Mouse (Mus musculus) forebrain, embryonic 11.5 days (tissue): ENCODE measurements around the gene Cacnb4. TPM values are rescaled to one million over a fixed set of nuclear protein-coding genes. Genes with fewer than 3 reads are reported as not detected.

ENCODE experiments used
- ATAC-seq: fragments of 200-750 bp; cut with Nextera tagmentation; replicated peaks from 2 replicates; pipeline ENCODE4 v1.8.0; 2017; ENCODE audit warnings: moderate TSS enrichment; ENCODE audit not compliant: low FRiP score
- DNase-seq: peaks from one replicate; pipeline ENCODE4 v3.0.0-alpha.2; 2017; ENCODE audit warnings: low spot score
- H3K27ac ChIP-seq: fragments of 300-500 bp; sonication (generic); 2 replicates; pipeline ENCODE4 v1.5.1; 2014; ENCODE audit warnings: low read depth, low read length
- H3K27me3 ChIP-seq: fragments of 300-500 bp; sonication (generic); 2 replicates; pipeline ENCODE4 v1.6.1; 2014; ENCODE audit warnings: mild to moderate bottlenecking, low read length, mixed read lengths; ENCODE audit not compliant: control insufficient read depth, insufficient read depth
- H3K36me3 ChIP-seq: fragments of 300-500 bp; sonication (generic); 2 replicates; pipeline ENCODE4 v1.6.1; 2014; ENCODE audit warnings: mild to moderate bottlenecking, low read length, moderate library complexity, mixed read lengths; ENCODE audit not compliant: control insufficient read depth, insufficient read depth
- H3K4me1 ChIP-seq: fragments of 300-500 bp; sonication (generic); replicated peaks from 2 replicates; pipeline ENCODE4 v1.6.1; 2014; ENCODE audit warnings: low read length, mixed read lengths; ENCODE audit not compliant: control insufficient read depth, insufficient read depth
- H3K4me2 ChIP-seq: fragments of 300-500 bp; sonication (generic); 2 replicates; pipeline ENCODE4 v1.6.1; 2014; ENCODE audit warnings: low read depth, mild to moderate bottlenecking, low read length, moderate library complexity, mixed read lengths; ENCODE audit not compliant: severe bottlenecking
- H3K4me3 ChIP-seq: fragments of 300-500 bp; sonication (generic); 2 replicates; pipeline ENCODE4 v1.5.1; 2014; ENCODE audit warnings: low read depth, low read length
- H3K9ac ChIP-seq: fragments of 300-500 bp; sonication (generic); 2 replicates; pipeline ENCODE4 v1.6.1; 2014; ENCODE audit warnings: low read length
- H3K9me3 ChIP-seq: fragments of 300-500 bp; sonication (generic); 2 replicates; pipeline ENCODE4 v1.6.1; 2016; ENCODE audit warnings: low read length, mixed read lengths; ENCODE audit not compliant: control insufficient read depth
- WGBS: fragments of 180-500 bp; shearing (Covaris S2); extraction: QIAGEN DNeasy Blood & Tissue Kit; methylation state at CpG from one replicate; pipeline ENCODE4 v1.1.7; 2014; 5-methylcytosine and 5-hydroxymethylcytosine counted together
- polyA plus RNA-seq: library from polyadenylated mRNA; unstranded; fragments of >200 nt; fragmentation: Nextera tagmentation; extraction: Ambion mirVana; gene quantifications from 2 replicates; pipeline ENCODE4 v1.2.1, GENCODE M21; 2014

The Cacnb4 gene
- polyA plus RNA-seq, 1 experiment from 2014 or later = 2.6 TPM

DNA sequence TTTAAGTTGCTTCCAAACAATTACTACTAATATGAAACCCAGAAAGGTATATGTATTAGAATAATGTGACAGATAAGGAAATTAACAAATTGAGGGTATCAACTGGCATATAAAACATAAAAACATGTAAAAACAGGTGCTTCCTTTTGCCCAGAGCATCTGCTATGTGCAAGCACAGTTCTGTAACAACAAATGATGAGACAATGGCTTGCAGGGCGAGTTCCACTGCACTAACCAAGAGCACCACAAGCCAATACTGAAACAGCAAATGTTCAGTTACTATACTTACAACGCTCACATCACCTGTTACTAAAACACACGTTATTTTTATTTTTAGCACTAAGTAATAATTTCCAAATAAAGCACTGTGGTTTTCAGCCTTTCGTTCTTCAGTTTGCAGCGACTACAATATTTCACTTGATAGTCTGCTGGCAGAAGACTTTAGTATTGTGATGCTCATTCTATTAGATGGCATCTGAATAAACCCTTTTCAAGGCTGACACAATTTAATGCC, 264.1 kb downstream of the Cacnb4 start:
- WGBS = 97% methylated on average over 5 of the region's 5 CpGs
- Histone ChIP-seq H3K27ac (no peak overlapping the region), H3K27me3 (no peaks in the 10 kb centered on the region), H3K36me3 (peaks cover 47% of the 10 kb centered on the region), H3K4me1 (no peaks in the 10 kb centered on the region), H3K4me3 (no peak overlapping the region), H3K4me2 (no peak overlapping the region), H3K9ac (no peak overlapping the region), H3K9me3 (peaks cover 27% of the 10 kb centered on the region)
- ATAC-seq (no peak), DNase-seq (no peak)

DNA sequence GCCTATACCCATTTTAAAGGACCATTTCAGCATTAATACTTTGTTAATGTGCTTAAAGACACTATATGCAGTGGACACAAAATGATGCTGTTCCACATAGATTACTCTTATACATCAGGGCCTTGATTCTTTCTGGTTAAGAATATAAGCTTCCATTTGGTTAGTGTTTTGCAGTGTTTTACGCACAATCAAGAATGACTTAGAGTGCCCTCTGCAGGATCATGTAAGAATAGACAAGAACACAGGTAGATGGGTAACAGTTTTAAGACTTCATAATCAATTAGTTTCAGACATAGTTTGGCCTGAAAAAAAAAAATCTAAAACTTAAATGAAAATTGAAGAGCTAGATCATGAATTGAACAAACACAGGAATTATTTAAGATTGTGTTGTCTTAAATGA, 270.2 kb downstream of the Cacnb4 start:
- Histone ChIP-seq H3K4me1 (no peaks in the 10 kb centered on the region), H3K36me3 (peaks cover 34% of the 10 kb centered on the region), H3K27me3 (no peaks in the 10 kb centered on the region), H3K4me2 (no peak overlapping the region), H3K27ac (no peak overlapping the region), H3K4me3 (no peak overlapping the region), H3K9ac (no peak overlapping the region), H3K9me3 (peaks cover 21% of the 10 kb centered on the region)
- ATAC-seq = no peak
- no peak for DNase-seq
- WGBS = 95% methylated on average over 1 of the region's 1 CpGs

DNA sequence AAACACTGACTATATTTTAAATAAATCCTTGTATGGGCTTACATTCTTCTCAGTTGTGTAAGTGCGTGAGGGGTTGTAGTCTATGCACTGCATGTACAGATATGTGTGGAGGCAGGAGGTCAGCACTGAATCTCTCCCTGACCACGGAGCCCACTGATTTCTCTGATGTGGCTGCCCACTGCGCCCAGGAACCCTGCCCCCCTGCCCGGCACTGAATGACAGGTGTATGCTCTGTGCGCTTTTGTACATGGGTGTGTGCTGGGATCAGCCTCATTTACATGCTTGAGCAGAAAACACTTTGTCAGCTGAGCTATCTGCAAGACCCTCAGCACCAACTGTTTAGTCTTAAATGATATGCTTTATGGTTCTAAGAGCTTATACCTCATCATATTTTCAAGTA, 271.4 kb downstream of the Cacnb4 start:
- no peaks in the 10 kb centered on the region for H3K4me1 ChIP-seq
- H3K9ac ChIP-seq = no peak overlapping the region
- 94% methylated on average over 5 of the region's 5 CpGs for WGBS
- no peak overlapping the region for H3K4me2 ChIP-seq
- no peak overlapping the region for H3K4me3 ChIP-seq
- DNase-seq (no peak), ATAC-seq (no peak)
- peaks cover 23% of the 10 kb centered on the region for H3K36me3 ChIP-seq
- no peaks in the 10 kb centered on the region for H3K27me3 ChIP-seq
- peaks cover 10% of the 10 kb centered on the region for H3K9me3 ChIP-seq
- H3K27ac ChIP-seq = no peak overlapping the region

DNA sequence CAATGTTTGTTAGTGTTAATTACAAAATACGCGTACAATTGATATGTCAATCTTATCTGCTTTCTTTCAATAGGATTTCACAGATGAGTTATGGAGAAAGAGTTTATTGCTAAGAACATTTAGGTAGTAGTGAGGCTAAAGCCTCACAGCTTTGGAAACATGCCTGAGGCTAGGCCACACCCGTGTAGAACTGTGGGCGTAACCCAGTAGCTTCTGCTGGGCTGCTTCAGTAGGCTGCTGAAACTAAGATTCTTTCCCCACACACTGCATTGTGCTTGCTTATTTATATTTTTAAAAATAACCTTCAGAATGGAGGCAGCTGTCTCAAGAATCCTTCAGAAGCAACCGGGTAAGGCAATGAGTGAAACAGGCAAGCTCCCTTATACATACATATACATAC, 282.1 kb downstream of the Cacnb4 start:
- no peaks in the 10 kb centered on the region for H3K36me3 ChIP-seq
- H3K4me1 ChIP-seq = no peaks in the 10 kb centered on the region
- no peak overlapping the region for H3K9ac ChIP-seq
- H3K4me2 ChIP-seq = no peak overlapping the region
- no peak overlapping the region for H3K4me3 ChIP-seq
- H3K9me3 ChIP-seq = no peaks in the 10 kb centered on the region
- WGBS = 91% methylated on average over 5 of the region's 5 CpGs
- no peaks in the 10 kb centered on the region for H3K27me3 ChIP-seq
- H3K27ac ChIP-seq = no peak overlapping the region
- no peak for DNase-seq
- ATAC-seq = no peak

DNA sequence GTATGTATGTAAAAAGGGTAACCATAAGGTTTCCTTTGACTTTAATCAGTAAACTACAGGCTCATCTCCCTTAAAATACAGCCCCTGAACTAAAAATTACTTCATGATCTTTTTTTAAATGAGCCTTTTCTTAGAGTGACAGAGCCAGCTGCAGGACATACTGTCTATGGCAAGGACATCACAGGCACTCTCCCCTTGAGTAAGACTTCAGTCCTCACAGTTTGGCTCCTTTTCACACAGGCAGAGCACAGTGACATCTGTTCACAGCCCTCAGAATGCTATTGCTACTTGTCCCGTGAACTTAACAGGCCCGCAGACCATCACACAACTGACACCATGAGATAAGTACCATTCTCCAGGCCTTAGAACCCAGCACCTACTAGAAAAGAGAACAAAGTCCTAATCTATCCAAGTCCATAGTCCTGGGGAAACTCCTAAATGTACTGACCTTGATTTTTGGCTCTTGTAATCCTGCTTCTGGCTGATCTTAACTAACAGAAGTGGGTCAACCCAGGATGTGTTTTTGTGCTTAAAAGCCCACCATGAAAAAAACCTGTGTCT, 286.1 kb downstream of the Cacnb4 start:
- Histone ChIP-seq H3K4me3 (no peak overlapping the region), H3K9me3 (no peaks in the 10 kb centered on the region), H3K27ac (no peak overlapping the region), H3K9ac (no peak overlapping the region), H3K4me2 (no peak overlapping the region), H3K36me3 (no peaks in the 10 kb centered on the region), H3K4me1 (no peaks in the 10 kb centered on the region), H3K27me3 (no peaks in the 10 kb centered on the region)
- ATAC-seq (no peak), DNase-seq (no peak)
- 92% methylated on average over 2 of the region's 2 CpGs for WGBS

DNA sequence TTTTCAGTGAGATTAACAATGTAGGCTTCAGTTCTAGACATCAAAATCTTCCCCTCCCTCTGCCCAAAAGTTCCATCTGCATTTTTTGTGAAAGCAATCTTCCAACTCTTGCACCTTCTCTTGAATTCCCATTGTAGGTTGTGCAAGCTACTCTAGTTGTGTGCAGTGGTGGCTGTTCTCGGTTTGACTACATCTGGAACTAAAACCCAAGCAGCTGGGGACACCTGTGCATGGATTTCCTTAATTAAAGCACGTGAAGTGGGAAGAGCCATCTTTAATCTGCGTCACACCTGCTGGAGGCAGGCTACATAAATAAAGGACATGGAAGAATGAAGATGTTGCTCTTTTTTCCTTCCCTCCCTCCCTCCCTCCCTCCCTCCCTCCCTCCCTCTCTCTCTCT, 286.7 kb downstream of the Cacnb4 start:
- WGBS = 65% methylated on average over 3 of the region's 3 CpGs
- H3K9me3 ChIP-seq = no peaks in the 10 kb centered on the region
- H3K4me3 ChIP-seq = no peak overlapping the region
- H3K4me2 ChIP-seq = no peak overlapping the region
- H3K27ac ChIP-seq = no peak overlapping the region
- H3K27me3 ChIP-seq = no peaks in the 10 kb centered on the region
- ATAC-seq (no peak), DNase-seq (no peak)
- H3K9ac ChIP-seq = no peak overlapping the region
- H3K4me1 ChIP-seq = no peaks in the 10 kb centered on the region
- no peaks in the 10 kb centered on the region for H3K36me3 ChIP-seq

DNA sequence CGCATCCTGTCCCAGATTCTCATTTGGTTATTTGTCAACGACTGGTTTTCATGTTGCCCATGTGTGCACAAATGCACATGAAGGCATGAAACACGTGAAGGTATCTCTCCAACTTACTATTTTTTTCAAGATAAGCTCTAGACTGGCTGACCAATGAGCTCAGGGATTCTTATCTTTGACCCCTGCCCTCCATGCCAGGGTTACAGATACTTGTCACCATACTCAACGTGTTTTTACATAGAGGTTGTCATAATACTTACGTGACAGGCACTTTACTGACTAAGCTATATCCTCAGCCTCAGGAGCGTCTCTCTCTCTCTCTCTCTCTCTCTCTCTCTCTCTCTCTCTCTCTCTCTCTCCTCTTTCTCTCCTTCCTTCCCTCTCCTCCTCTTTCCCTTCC, 290.2 kb downstream of the Cacnb4 start:
- Histone ChIP-seq H3K36me3 (no peaks in the 10 kb centered on the region), H3K27ac (no peak overlapping the region), H3K4me2 (no peak overlapping the region), H3K9ac (no peak overlapping the region), H3K27me3 (no peaks in the 10 kb centered on the region), H3K4me1 (no peaks in the 10 kb centered on the region), H3K9me3 (no peaks in the 10 kb centered on the region), H3K4me3 (no peak overlapping the region)
- ATAC-seq (no peak), DNase-seq (no peak)
- WGBS = 89% methylated on average over 6 of the region's 6 CpGs

DNA sequence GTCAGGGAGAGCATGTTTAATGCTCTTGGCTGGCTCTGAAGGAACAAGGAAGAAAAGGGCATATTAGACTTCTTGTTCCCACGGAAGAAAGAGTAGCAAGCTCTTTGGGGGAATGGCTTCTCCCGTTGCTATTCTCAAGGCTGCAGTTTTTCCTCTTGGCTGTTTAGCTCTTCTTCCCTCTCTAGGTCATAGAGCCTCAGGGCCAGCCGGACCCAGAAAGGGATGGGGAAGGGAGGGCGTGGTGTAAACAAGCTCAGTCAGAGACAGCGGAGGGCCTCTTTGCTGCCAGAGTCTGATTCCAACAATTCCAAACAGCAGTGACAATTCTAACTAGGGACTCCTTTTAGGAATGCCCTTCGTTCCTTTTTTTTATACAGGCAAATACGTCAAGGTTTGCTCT, 290.6 kb downstream of the Cacnb4 start:
- no peaks in the 10 kb centered on the region for H3K9me3 ChIP-seq
- no peak overlapping the region for H3K4me2 ChIP-seq
- ATAC-seq = no peak
- no peak overlapping the region for H3K27ac ChIP-seq
- no peak overlapping the region for H3K9ac ChIP-seq
- no peaks in the 10 kb centered on the region for H3K36me3 ChIP-seq
- WGBS = 74% methylated on average over 7 of the region's 7 CpGs
- H3K4me3 ChIP-seq = no peak overlapping the region
- no peaks in the 10 kb centered on the region for H3K4me1 ChIP-seq
- no peak for DNase-seq
- no peaks in the 10 kb centered on the region for H3K27me3 ChIP-seq

DNA sequence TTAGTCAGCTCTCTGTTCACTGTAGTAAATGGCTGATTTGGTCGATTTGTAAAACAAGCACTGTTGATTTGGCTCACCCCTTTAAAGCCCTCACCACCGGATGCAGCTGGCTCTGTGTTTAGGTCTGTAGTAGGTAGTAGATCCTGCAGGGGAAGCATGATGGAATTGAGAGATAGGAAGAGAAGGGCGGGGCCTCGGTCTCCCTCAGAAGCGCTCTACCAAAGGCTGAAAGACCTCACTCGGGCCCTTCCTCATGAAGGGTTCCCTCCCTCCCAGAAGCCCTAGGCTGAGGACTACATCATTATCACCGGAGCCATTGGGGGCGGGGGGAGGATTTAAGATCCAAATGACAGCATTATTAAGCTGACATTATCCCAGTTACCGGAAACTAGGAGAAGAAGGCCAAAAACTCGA, 297.8 kb downstream of the Cacnb4 start:
- no peak overlapping the region for H3K27ac ChIP-seq
- no peaks in the 10 kb centered on the region; the same call in 1 of the 2 replicates for H3K27me3 ChIP-seq
- H3K36me3 ChIP-seq = no peaks in the 10 kb centered on the region
- WGBS = 76% methylated on average over 10 of the region's 10 CpGs
- H3K4me3 ChIP-seq = no peak overlapping the region
- no peak for ATAC-seq
- no peak for DNase-seq
- no peak overlapping the region for H3K9ac ChIP-seq
- no peaks in the 10 kb centered on the region for H3K9me3 ChIP-seq
- H3K4me2 ChIP-seq = no peak overlapping the region
- H3K4me1 ChIP-seq = no peaks in the 10 kb centered on the region
